Mouse (Mus musculus): ENCODE measurements around the gene Elf1. TPM values are rescaled to one million over a fixed set of nuclear protein-coding genes. Genes with fewer than 3 reads are reported as not detected.
"Not testable (repeated sequence)": the region's sequence is repeated elsewhere in the genome, so short reads cannot be mapped to it uniquely, and the experiment has no call there.

The Elf1 gene
- total RNA-seq (2021) = 1 to 10 TPM; 5.4 to 6.1 TPM

- intact Hi-C loops (cut with DNase I) = loop anchor here (5.0 kb wide), 1 partner anchor 107 kb away; the partner anchor contains the start of gene Sugt1
- peak; percentile 97 for DNase-seq
Measured at GRCm38 (mm10) chr14:79480624-79481338, at the start of gene Elf1. Gene Elf1 (plus strand): TSS chr14:79481194.

- intact Hi-C loops (cut with DNase I) = no loop called here
Measured at GRCm38 (mm10) chr14:79434068-79434467, 46.9 kb upstream of the Elf1 start.

GRCm38 (mm10) chr14:79440655-79441054 is 40.3 kb upstream of the Elf1 start:
- DNase-seq = no peak
- intact Hi-C loops (cut with DNase I) = no loop called here

More at GRCm38 (mm10) chr14:79434068-79434467, 46.9 kb upstream of the Elf1 start:
- no peak for DNase-seq

- intact Hi-C loops (cut with DNase I) = no loop called here
- no peak for DNase-seq
Measured at GRCm38 (mm10) chr14:79441441-79441840, 39.6 kb upstream of the Elf1 start.

- intact Hi-C loops (cut with DNase I) = no loop called here
- DNase-seq = no peak
Measured at GRCm38 (mm10) chr14:79444601-79445000, 36.4 kb upstream of the Elf1 start.

GRCm38 (mm10) chr14:79445055-79445620 is 35.9 kb upstream of the Elf1 start:
- intact Hi-C loops (cut with DNase I) = no loop called here
- peak; percentile 49 for DNase-seq

- intact Hi-C loops (cut with DNase I) = not testable (repeated sequence)
- DNase-seq = peak; percentile 75
Measured at GRCm38 (mm10) chr14:79451681-79452590, 29.1 kb upstream of the Elf1 start, which contains the start of gene Kbtbd6. Gene Kbtbd6 (plus strand): TSS chr14:79451835.

GRCm38 (mm10) chr14:79452591-79452934 is 28.4 kb upstream of the Elf1 start:
- DNase-seq; intact Hi-C loops (cut with DNase I): not testable (repeated sequence)

GRCm38 (mm10) chr14:79460401-79460800 is 20.6 kb upstream of the Elf1 start:
- intact Hi-C loops (cut with DNase I) = no loop called here
- DNase-seq = no peak

- intact Hi-C loops (cut with DNase I) = no loop called here
- DNase-seq = no peak
Measured at GRCm38 (mm10) chr14:79460988-79461387, 20.0 kb upstream of the Elf1 start.

- DNase-seq = no peak
- intact Hi-C loops (cut with DNase I) = loop anchor here (5.0 kb wide), 2 partner anchors 68 to 343 kb away; partner anchors contain the start of gene Mtrf1
Measured at GRCm38 (mm10) chr14:79465623-79466022, 15.4 kb upstream of the Elf1 start.

GRCm38 (mm10) chr14:79467621-79468020 is 13.4 kb upstream of the Elf1 start:
- DNase-seq = peak; percentile 66
- intact Hi-C loops (cut with DNase I) = loop anchor here (5.0 kb wide), 2 partner anchors 70 to 345 kb away; partner anchors contain the start of gene Mtrf1

- intact Hi-C loops (cut with DNase I) = no loop called here
- DNase-seq = no peak
Measured at GRCm38 (mm10) chr14:79473384-79473783, 7.6 kb upstream of the Elf1 start.

GRCm38 (mm10) chr14:79481339-79482151 is 551 bp downstream of the Elf1 start, which contains the start of gene Wbp4:
Gene Wbp4 (minus strand): TSS chr14:79481520.
- DNase-seq = peak; percentile 94
- intact Hi-C loops (cut with DNase I) = loop anchor here (5.0 kb wide), 1 partner anchor 106 kb away; the partner anchor contains the start of gene Sugt1

- DNase-seq = no peak
- intact Hi-C loops (cut with DNase I) = loop anchor here (5.0 kb wide), 1 partner anchor 105 kb away; the partner anchor contains the start of gene Sugt1
Measured at GRCm38 (mm10) chr14:79482251-79482661, 1.3 kb downstream of the Elf1 start.

GRCm38 (mm10) chr14:79482747-79483355 is 1.9 kb downstream of the Elf1 start:
- DNase-seq = no peak
- intact Hi-C loops (cut with DNase I) = loop anchor here (5.0 kb wide), 1 partner anchor 104 kb away; the partner anchor contains the start of gene Sugt1

GRCm38 (mm10) chr14:79483611-79484120 is 2.7 kb downstream of the Elf1 start:
- intact Hi-C loops (cut with DNase I) = loop anchor here (5.0 kb wide), 1 partner anchor 104 kb away; the partner anchor contains the start of gene Sugt1
- DNase-seq = no peak

- intact Hi-C loops (cut with DNase I) = no loop called here
Measured at GRCm38 (mm10) chr14:79486617-79486992, 5.6 kb downstream of the Elf1 start.

More at GRCm38 (mm10) chr14:79486617-79486992, 5.6 kb downstream of the Elf1 start:
- DNase-seq = no peak

Data from left cerebral cortex, postnatal 4 days (tissue).